Mouse (Mus musculus) brain, embryonic 14.5 days (tissue): ENCODE data around the gene Grk6.
A peak's percentile ranks its signal among the peaks of the same experiment; 100 is the strongest.

Source experiments
- CTCF ChIP-seq: fragments of 200-500 bp; IDR thresholded peaks from 2 replicates; pipeline ENCODE4 v1.5.1; 2012; ENCODE audit warnings: inconsistent platforms, mild to moderate bottlenecking, moderate library complexity, borderline replicate concordance; ENCODE audit not compliant: insufficient read depth, insufficient read length; ENCODE audit errors: extremely low read depth
- POLR2A ChIP-seq: fragments of 200-500 bp; IDR thresholded peaks from 2 replicates; pipeline ENCODE4 v1.6.1; 2012; ENCODE audit warnings: mild to moderate bottlenecking, inconsistent platforms, borderline replicate concordance; ENCODE audit not compliant: poor library complexity, insufficient read depth, insufficient read length, severe bottlenecking; ENCODE audit errors: extremely low read depth

DNA sequence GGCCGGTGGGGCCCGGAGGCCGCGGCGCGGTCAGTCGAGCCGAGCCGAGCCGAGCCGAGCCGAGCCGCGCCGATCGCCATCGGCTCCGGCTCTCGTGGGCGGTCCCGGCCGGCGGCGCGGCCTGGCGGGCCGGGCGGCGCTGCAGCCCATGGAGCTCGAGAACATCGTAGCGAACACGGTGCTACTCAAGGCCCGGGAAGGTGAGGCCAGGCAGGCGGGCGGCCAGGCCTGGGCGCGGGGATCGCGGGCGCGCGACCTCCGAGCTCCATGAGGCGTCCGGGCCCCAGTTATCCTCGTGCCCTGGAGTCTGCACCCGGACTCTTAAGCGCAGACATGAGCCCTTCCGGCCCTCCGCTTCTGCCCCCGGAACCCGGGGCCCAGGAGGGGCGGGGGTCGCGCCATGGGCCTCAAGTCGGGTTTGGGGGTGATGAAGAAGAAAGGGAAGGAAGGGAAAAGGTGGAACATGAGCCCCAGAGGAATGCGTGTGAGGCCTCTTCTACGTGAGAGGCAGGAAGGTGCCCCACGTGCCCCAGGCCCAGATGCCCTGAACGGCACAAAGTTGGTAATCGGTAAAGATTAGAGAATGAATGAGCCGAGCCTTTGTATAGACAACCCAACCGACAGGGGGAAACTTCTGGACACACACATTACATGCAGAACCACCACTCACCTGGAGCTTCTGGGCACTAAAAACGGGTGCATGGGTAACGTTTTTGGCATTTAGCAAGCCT is 654 bp downstream of the Grk6 start:
- TF ChIP-seq CTCF, result no peak
- 0 out of 2 replicates have a peak, but pooled peaks have one; percentile 19 for TF ChIP-seq POLR2A
